Mouse (Mus musculus) T-helper 2 cell (primary cell): ENCODE data around the gene Lyst.

Source experiments
- in situ Hi-C: fragments of 300-600 bp; cut with MboI, MseI; formaldehyde crosslinking; loops from one replicate; pipeline ENCODE4 v1.15.1; 2025; ENCODE audit warnings: high pct_unique_total_duplicates

Lyst gene

GRCm38 (mm10) chr13:13573572-13574257 is 16.5 kb upstream of the Lyst start:
- in situ Hi-C loops = no loop called here

DNA sequence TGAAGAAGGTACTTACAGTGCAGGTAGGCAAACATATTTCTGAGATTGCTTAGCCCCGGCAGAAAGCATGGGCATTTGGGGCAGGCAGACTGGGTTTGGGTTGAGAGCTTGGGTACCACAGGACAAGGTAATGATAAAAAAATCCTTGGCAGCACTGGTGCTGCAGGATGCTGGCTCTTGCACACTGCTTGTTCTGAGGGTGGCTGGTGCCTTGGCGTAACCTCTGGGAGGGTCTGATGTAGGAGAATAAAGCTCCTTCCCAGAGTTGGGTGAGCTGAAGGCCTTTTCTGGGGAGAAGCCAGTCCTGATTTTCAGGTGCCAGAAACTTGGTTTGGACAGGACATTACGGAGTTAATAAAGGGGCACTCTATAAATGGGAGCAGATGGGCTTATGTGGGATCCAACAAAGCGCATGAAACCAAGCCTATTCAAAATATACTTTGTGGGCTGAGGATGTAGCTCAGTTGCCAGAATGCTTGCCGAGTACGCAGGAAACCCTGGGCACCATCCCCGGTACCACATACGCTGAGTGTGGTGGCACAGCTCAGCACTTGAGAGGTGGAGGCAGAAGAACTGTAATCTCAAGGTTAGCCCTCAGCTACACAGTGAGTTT is 15.8 kb upstream of the Lyst start:
- in situ Hi-C loops = no loop called here

GRCm38 (mm10) chr13:13575106-13575505 is 15.1 kb upstream of the Lyst start:
- in situ Hi-C loops = loop anchor here (25.0 kb wide), 1 partner anchor 1037 kb away; the partner anchor contains the start of genes Mrpl32 and Psma2

DNA sequence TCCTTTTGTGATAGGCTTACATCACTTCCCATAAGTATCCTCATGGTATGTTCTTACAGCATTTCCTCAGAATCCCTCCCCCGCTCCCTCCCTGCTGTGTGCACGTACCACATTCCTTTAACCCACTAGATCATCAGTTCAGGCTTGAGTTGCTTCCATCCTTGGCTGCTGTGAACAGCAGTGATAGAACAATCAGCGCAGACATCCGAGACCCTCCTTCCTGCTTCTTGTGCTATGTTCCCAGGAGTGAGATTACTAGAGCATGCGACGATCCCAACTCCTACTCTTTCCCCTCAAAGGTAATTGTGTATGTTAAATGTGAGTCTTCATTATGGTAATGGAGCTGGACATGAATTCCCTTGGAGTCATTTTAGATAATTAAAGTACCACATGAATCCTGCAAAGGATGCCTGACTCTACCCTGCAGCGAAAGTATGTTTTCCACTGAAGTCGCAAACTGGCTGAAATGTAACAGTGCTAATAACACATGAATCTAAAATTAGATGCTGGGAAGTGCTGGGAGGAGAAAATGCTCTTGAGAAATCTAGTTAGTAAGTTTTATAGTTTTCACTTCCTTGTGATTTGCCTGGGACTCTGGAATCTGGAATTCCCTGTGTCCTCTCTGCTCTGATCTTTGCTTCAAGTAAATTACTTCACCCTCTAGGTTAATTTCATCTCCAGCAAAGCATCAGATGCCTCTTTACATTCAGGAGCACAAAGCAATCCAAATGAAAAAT is 13.6 kb upstream of the Lyst start:
- in situ Hi-C loops = loop anchor here (25.0 kb wide), 1 partner anchor 1036 kb away; the partner anchor contains the start of genes Mrpl32 and Psma2

DNA sequence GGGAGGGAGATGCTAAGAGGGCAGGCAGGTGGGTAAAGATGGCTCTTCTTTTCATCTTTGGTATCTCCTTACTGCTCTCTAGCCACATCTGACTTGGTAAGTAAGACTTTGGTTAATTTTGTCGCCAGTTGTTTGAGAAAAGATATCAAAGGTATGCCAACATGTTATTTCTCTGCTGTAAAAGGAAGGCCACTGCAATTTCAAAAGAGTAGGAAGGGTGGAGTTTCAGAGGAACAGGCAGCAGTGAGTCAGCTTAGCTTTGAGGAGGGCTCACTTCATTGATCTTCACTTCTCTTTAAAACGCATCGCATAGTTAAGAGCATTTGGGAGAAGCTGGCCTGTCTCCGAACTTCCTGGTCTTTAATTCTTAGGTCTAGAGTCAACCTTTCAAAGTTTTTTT is 8.2 kb upstream of the Lyst start:
- in situ Hi-C loops = loop anchor here (25.0 kb wide), 1 partner anchor 1030 kb away; the partner anchor contains the start of genes Mrpl32 and Psma2

GRCm38 (mm10) chr13:13583473-13583872 is 6.7 kb upstream of the Lyst start:
- in situ Hi-C loops = loop anchor here (25.0 kb wide), 1 partner anchor 1029 kb away; the partner anchor contains the start of genes Mrpl32 and Psma2

GRCm38 (mm10) chr13:13587653-13588184 is 2.5 kb upstream of the Lyst start:
- in situ Hi-C loops = loop anchor here (25.0 kb wide), 1 partner anchor 1025 kb away; the partner anchor contains the start of genes Mrpl32 and Psma2

- in situ Hi-C loops = loop anchor here (25.0 kb wide), 1 partner anchor 1024 kb away; the partner anchor contains the start of genes Mrpl32 and Psma2
These were observed 1.7 kb upstream of the Lyst start for GRCm38 (mm10) chr13:13588518-13588917.

GRCm38 (mm10) chr13:13589032-13589431 is 1.2 kb upstream of the Lyst start:
- in situ Hi-C loops = loop anchor here (25.0 kb wide), 1 partner anchor 1023 kb away; the partner anchor contains the start of genes Mrpl32 and Psma2

DNA sequence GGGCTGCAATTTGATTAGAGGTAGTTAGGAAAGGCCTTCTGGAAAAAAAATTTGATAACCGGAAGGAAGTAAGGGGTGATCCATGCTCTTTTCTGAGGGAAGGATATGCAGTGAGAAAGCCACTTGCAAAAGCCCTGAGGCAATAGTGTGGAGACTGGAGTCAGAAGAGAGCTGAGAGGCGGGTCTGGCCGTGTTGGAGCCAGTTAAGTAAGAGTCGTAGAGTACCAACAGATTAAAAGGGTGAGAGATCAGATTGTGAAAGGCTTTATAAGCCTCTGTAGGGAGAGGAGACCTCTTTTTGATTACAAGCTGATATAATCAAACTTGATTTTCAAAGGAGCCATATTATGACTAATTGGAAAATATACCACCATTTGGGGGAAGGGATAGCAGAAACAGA is 1.7 kb downstream of the Lyst start:
- in situ Hi-C loops = loop anchor here (25.0 kb wide), 1 partner anchor 1020 kb away; the partner anchor contains the start of genes Mrpl32 and Psma2

- in situ Hi-C loops = loop anchor here (25.0 kb wide), 1 partner anchor 1016 kb away; the partner anchor contains the start of genes Mrpl32 and Psma2
These were observed 6.3 kb downstream of the Lyst start for GRCm38 (mm10) chr13:13596424-13597044.

- in situ Hi-C loops = loop anchor here (25.0 kb wide), 1 partner anchor 1014 kb away; the partner anchor contains the start of genes Mrpl32 and Psma2
These were observed 7.7 kb downstream of the Lyst start for GRCm38 (mm10) chr13:13597896-13598295.

GRCm38 (mm10) chr13:13601407-13601806 is 11.2 kb downstream of the Lyst start:
- in situ Hi-C loops = no loop called here

DNA sequence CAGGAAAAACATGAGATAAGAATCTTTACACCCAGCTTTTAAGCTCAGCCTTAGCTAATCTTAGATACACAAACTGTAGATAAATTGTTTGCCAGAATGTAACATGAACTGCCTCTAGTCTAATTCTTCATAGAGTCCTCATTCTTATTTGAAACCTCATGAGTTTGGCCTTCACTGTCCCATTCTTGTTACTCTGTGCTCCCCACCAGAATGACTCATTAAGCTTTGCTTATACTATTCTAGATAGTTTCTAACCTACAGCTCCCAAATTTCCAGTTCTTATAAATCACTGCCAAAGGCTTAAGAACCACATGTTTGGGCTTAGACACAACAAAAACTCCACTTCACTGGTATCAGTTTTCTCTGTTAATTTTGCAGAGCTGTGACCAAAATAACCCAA is 16.0 kb downstream of the Lyst start:
- in situ Hi-C loops = no loop called here

- in situ Hi-C loops = no loop called here
These were observed 18.1 kb downstream of the Lyst start for GRCm38 (mm10) chr13:13608311-13608710.

DNA sequence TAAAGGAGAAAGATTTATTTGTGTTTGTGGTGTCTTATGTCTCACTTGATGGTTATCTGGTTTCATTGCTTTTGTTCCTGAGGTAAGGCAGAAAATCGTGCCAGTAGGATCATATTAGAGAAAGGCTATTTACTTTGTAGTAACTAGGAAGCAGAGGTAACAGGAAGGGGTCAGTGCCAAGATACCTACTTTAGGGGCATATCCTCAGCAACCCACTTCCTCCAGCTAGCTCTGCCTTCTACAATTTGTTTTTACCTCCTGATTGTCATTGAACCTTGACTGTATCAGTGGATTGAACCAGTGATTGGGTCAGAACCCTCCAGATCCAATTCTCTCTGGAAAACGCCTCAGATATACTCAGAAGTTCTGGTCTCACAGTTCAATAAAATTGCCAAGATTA is 19.5 kb downstream of the Lyst start:
- in situ Hi-C loops = loop anchor here (5.0 kb wide), 1 partner anchor 77 kb away; no protein-coding TSS in a partner anchor

GRCm38 (mm10) chr13:13612882-13613281 is 22.7 kb downstream of the Lyst start:
- in situ Hi-C loops = loop anchor here (5.0 kb wide), 1 partner anchor 81 kb away; no protein-coding TSS in a partner anchor

GRCm38 (mm10) chr13:13614235-13614634 is 24.0 kb downstream of the Lyst start:
- in situ Hi-C loops = loop anchor here (5.0 kb wide), 1 partner anchor 82 kb away; no protein-coding TSS in a partner anchor

DNA sequence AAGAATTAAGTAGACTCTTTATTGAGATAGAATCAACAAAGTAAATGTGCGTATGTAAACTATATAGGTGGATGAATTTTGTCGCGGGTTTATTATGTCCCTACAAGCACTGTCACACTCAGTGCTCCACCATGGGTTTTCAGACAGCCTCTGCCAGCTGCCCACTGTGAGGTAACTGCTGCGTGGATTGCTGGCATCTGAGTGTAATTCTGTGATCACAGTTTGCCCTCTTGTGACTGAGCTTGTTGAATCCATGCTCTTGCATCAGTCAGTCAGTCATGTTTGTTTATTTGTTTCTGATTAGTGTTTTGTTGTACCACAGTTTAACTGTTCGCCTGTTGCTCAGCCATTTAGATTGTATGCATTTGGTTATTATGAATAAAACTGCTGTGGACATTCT is 31.3 kb downstream of the Lyst start:
- in situ Hi-C loops = no loop called here

DNA sequence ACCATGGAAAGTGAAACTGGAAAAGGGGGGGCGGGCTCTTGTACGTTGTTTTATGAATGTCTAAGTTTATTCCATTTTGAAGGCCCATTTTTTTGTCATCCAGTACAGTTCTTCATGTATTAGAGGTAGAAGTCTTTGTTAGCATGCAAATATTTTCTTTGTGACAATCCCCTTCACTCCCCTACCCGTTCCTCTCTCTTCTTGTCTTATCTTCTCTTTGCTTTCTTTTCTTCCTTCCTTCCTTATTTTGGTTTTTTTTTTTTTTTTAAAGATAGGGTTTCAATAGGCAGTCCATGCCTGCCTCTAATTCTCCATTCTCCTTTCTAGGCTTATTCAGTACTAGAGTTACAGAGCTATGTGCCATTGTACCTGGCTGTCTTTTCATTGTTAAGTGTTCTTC is 32.4 kb downstream of the Lyst start:
- in situ Hi-C loops = no loop called here

GRCm38 (mm10) chr13:13633746-13634145 is 43.5 kb downstream of the Lyst start:
- in situ Hi-C loops = no loop called here
